Mouse (Mus musculus) midbrain, embryonic 12.5 days (tissue): Measurements from ENCODE around the gene Mrpl21. TPM values are rescaled to one million over a fixed set of nuclear protein-coding genes. Genes with fewer than 3 reads are reported as not detected.

Experiments
- ATAC-seq: fragments of 200-750 bp; cut with Nextera tagmentation; 2 replicates; pipeline ENCODE4 v1.8.0; 2017; ENCODE audit warnings: low read depth, moderate TSS enrichment, moderate library complexity; ENCODE audit not compliant: low FRiP score
- H3K27ac ChIP-seq: fragments of 300-500 bp; sonication (generic); replicated peaks from 2 replicates; pipeline ENCODE4 v1.5.1; 2016; ENCODE audit warnings: mild to moderate bottlenecking
- H3K27me3 ChIP-seq: fragments of 300-500 bp; sonication (generic); 2 replicates; pipeline ENCODE4 v1.6.1; 2016; ENCODE audit warnings: mild to moderate bottlenecking
- H3K36me3 ChIP-seq: fragments of 300-500 bp; sonication (generic); 2 replicates; pipeline ENCODE4 v1.6.1; 2016
- H3K4me1 ChIP-seq: fragments of 300-500 bp; sonication (generic); 2 replicates; pipeline ENCODE4 v1.6.1; 2016
- H3K4me2 ChIP-seq: fragments of 300-500 bp; sonication (generic); replicated peaks from 2 replicates; pipeline ENCODE4 v1.6.1; 2016; ENCODE audit warnings: mild to moderate bottlenecking, moderate library complexity
- H3K4me3 ChIP-seq: fragments of 300-500 bp; sonication (generic); 2 replicates; pipeline ENCODE4 v1.5.1; 2016; ENCODE audit warnings: mild to moderate bottlenecking
- H3K9ac ChIP-seq: fragments of 300-500 bp; sonication (generic); replicated peaks from 2 replicates; pipeline ENCODE4 v1.6.1; 2016; ENCODE audit warnings: mild to moderate bottlenecking, moderate library complexity
- H3K9me3 ChIP-seq: fragments of 300-500 bp; sonication (generic); 2 replicates; pipeline ENCODE4 v1.6.1; 2016; ENCODE audit warnings: mild to moderate bottlenecking
- WGBS: fragments of 180-500 bp; shearing (Covaris S2); methylation state at CpG from one replicate; pipeline ENCODE4 v1.1.7; 2016; 5-methylcytosine and 5-hydroxymethylcytosine counted together
- polyA plus RNA-seq: library from polyadenylated mRNA; unstranded; fragments of >200 nt; fragmentation: Nextera tagmentation; extraction: Ambion mirVana; gene quantifications from 2 replicates; pipeline ENCODE4 v1.2.1, GENCODE M21; 2016

The Mrpl21 gene
- polyA plus RNA-seq, 1 experiment from 2014 or later: 113 TPM

- H3K4me2 ChIP-seq: no peak overlapping the region
- H3K27ac ChIP-seq: no peak overlapping the region
- no peaks in the 10 kb centered on the region for H3K27me3 ChIP-seq
- H3K4me3 ChIP-seq: no peak overlapping the region
- no peaks in the 10 kb centered on the region for H3K9me3 ChIP-seq
- H3K36me3 ChIP-seq: peaks cover 100% of the 10 kb centered on the region
- H3K9ac ChIP-seq: no peak overlapping the region
- ATAC-seq: no peak
- 93% methylated on average over 6 of the region's 6 CpGs for WGBS
- H3K4me1 ChIP-seq: no peaks in the 10 kb centered on the region
Observed at GRCm38 (mm10) chr19:3269803-3270202, 12.9 kb upstream of the Mrpl21 start.

- H3K4me2 ChIP-seq: no peak overlapping the region
- H3K9me3 ChIP-seq: no peaks in the 10 kb centered on the region
- H3K4me1 ChIP-seq: no peaks in the 10 kb centered on the region
- no peaks in the 10 kb centered on the region for H3K27me3 ChIP-seq
- ATAC-seq: no peak
- 89% methylated on average over 6 of the region's 6 CpGs for WGBS
- H3K27ac ChIP-seq: no peak overlapping the region
- no peak overlapping the region for H3K9ac ChIP-seq
- no peak overlapping the region for H3K4me3 ChIP-seq
- H3K36me3 ChIP-seq: peaks cover 97% of the 10 kb centered on the region
Observed at GRCm38 (mm10) chr19:3271366-3271765, 11.3 kb upstream of the Mrpl21 start.

DNA sequence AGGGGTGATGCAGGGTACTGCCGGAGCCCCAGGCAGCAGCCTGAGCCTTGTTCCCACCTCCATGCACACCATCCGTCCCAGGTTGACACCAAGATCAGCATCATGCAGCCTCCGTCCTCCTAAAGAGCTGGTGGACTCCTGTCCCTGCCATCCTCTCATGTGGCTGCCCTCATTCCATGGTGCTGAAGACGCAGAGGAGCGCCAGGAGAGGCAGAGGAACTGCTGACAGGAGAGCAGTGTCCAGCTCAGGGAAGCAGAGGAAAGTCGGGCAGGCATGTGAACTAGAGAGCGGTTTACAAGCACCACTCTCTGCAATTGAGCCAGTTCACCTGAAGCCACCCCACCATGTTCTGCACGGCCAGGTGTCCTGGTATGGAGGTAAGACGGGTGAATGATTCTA, 9.4 kb upstream of the Mrpl21 start:
- Histone ChIP-seq H3K9me3 (no peaks in the 10 kb centered on the region), H3K27ac (no peak overlapping the region), H3K4me3 (no peak overlapping the region), H3K4me1 (no peaks in the 10 kb centered on the region), H3K9ac (no peak overlapping the region), H3K4me2 (no peak overlapping the region), H3K36me3 (peaks cover 97% of the 10 kb centered on the region), H3K27me3 (no peaks in the 10 kb centered on the region)
- no peak for ATAC-seq
- WGBS: 90% methylated on average over 9 of the region's 9 CpGs

- 86% methylated on average over 3 of the region's 3 CpGs for WGBS
- Histone ChIP-seq H3K27me3 (no peaks in the 10 kb centered on the region), H3K4me1 (no peaks in the 10 kb centered on the region), H3K9me3 (no peaks in the 10 kb centered on the region), H3K4me2 (no peak overlapping the region), H3K27ac (no peak overlapping the region), H3K9ac (no peak overlapping the region), H3K36me3 (peaks cover 89% of the 10 kb centered on the region), H3K4me3 (no peak overlapping the region)
- no peak for ATAC-seq
Observed at GRCm38 (mm10) chr19:3275744-3276365, 6.8 kb upstream of the Mrpl21 start.

DNA sequence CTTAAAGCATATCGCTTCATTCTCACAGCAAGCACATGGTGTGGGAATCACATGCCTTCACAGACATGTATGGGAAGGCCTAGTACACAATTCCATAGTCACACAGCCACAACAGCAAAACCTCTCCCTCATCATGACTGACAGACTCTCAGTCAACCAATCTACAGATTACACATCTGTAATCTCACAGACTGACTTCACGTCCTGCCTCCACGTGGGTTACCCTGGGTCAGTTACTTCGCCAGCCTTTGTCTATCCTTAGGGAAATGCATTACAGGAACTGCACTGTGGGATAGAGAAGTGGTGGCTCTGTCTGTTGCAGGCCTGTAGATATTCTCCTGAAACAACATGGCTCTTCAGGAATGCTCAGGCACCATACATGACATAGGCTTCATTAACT, 815 bp upstream of the Mrpl21 start:
- Histone ChIP-seq H3K4me3 (peak overlapping the region; percentile 83), H3K27ac (no peak overlapping the region), H3K9me3 (no peaks in the 10 kb centered on the region), H3K4me2 (peak overlapping the region; percentile 65), H3K36me3 (peaks cover 53% of the 10 kb centered on the region), H3K27me3 (no peaks in the 10 kb centered on the region), H3K9ac (peak overlapping the region; percentile 62), H3K4me1 (peaks cover 17% of the 10 kb centered on the region)
- 75% methylated on average over 4 of the region's 4 CpGs for WGBS
- 0 out of 2 replicates have a peak, but pooled peaks have one; percentile 19 for ATAC-seq

GRCm38 (mm10) chr19:3289006-3289405, 6.3 kb downstream of the Mrpl21 start:
- H3K4me3 ChIP-seq: no peak overlapping the region
- no peak overlapping the region for H3K27ac ChIP-seq
- no peaks in the 10 kb centered on the region for H3K27me3 ChIP-seq
- peaks cover 67% of the 10 kb centered on the region for H3K36me3 ChIP-seq
- no peak overlapping the region for H3K4me2 ChIP-seq
- no peaks in the 10 kb centered on the region for H3K4me1 ChIP-seq
- WGBS: 100% methylated on average over 1 of the region's 1 CpGs
- no peak overlapping the region for H3K9ac ChIP-seq
- ATAC-seq: no peak
- no peaks in the 10 kb centered on the region for H3K9me3 ChIP-seq

GRCm38 (mm10) chr19:3292028-3292427, 9.3 kb downstream of the Mrpl21 start:
- ATAC-seq: peak; percentile 76
- WGBS: 82% methylated on average over 2 of the region's 2 CpGs
- H3K27ac ChIP-seq: no peak overlapping the region
- no peak overlapping the region for H3K9ac ChIP-seq
- no peak overlapping the region for H3K4me3 ChIP-seq
- no peaks in the 10 kb centered on the region for H3K27me3 ChIP-seq
- no peak overlapping the region for H3K4me2 ChIP-seq
- no peaks in the 10 kb centered on the region for H3K4me1 ChIP-seq
- H3K36me3 ChIP-seq: peaks cover 49% of the 10 kb centered on the region
- no peaks in the 10 kb centered on the region for H3K9me3 ChIP-seq

GRCm38 (mm10) chr19:3292993-3293392, 10.3 kb downstream of the Mrpl21 start:
- H3K36me3 ChIP-seq: peaks cover 39% of the 10 kb centered on the region
- WGBS: 97% methylated on average over 1 of the region's 1 CpGs
- H3K4me3 ChIP-seq: no peak overlapping the region
- H3K9me3 ChIP-seq: no peaks in the 10 kb centered on the region
- no peak for ATAC-seq
- H3K27me3 ChIP-seq: no peaks in the 10 kb centered on the region
- H3K4me2 ChIP-seq: no peak overlapping the region
- H3K9ac ChIP-seq: no peak overlapping the region
- no peak overlapping the region for H3K27ac ChIP-seq
- H3K4me1 ChIP-seq: no peaks in the 10 kb centered on the region

DNA sequence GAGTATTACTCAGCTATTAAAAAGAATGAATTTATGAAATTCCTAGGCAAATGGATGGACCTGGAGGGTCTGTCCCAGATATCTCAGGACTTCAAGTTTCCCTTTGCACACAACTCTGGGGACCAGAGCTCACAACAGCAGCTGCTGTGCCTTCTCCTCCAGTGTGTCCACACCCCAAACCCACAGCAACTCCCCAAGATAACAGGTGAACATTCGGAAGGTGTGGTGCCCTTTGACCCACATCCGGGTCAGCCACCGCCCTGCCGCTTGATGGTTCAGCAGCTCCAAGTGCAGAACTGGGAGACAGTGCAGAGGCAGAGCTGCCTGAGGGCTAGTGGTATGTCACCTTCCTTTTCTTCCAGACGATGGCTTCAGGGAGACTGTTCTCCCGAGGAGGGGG, 12.5 kb downstream of the Mrpl21 start:
- Histone ChIP-seq H3K27me3 (no peaks in the 10 kb centered on the region), H3K27ac (no peak overlapping the region), H3K4me2 (no peak overlapping the region), H3K9ac (no peak overlapping the region), H3K4me3 (no peak overlapping the region), H3K36me3 (peaks cover 18% of the 10 kb centered on the region), H3K4me1 (no peaks in the 10 kb centered on the region), H3K9me3 (no peaks in the 10 kb centered on the region)
- no peak for ATAC-seq
- 93% methylated on average over 6 of the region's 6 CpGs for WGBS

DNA sequence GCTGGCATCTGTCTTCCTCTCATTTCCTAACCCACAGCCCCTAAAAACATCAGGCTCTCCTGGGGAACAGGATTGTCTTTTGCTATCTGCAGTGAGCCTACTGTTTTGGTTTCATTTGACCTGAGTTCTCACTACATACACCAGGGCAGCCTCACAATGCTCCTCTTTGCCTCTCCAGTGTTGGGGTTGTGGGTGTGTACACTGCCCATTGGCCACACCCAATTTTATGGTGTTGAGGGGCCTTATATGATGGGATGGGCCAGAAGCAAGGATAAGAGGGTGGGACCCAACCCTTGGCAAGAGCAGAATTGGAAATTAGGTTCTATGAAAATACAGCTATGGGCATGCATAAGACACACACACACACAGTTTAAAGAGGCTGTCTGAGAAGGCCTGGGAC, 14.3 kb downstream of the Mrpl21 start:
- ATAC-seq: no peak
- no peaks in the 10 kb centered on the region for H3K27me3 ChIP-seq
- peaks cover 3% of the 10 kb centered on the region; the same call in 1 of the 2 replicates for H3K36me3 ChIP-seq
- H3K4me1 ChIP-seq: no peaks in the 10 kb centered on the region
- no peaks in the 10 kb centered on the region for H3K9me3 ChIP-seq
- H3K27ac ChIP-seq: no peak overlapping the region
- no peak overlapping the region for H3K9ac ChIP-seq
- H3K4me2 ChIP-seq: no peak overlapping the region
- no peak overlapping the region for H3K4me3 ChIP-seq

DNA sequence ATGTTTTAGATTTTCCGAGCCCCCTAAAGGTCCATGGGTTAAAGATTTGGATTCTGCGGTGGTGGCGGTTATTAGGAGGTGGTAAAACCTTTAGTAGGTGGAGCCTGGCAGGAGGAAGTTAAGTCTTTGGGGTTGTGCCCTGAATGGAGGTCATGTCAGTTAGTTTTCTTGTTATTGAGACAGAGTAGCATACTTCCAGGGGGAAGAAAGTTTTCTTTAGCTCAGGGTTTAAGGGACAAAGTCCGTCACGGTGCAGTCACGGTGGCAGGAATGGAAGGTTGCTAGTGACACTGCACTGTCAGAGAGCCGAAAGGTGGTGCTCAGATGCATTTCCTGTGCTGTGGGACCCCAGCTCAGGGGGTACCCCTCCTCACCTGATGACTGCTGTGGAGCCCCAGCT, 15.1 kb downstream of the Mrpl21 start:
- H3K9me3 ChIP-seq: no peaks in the 10 kb centered on the region
- no peaks in the 10 kb centered on the region for H3K4me1 ChIP-seq
- no peak overlapping the region for H3K4me3 ChIP-seq
- no peak for ATAC-seq
- H3K4me2 ChIP-seq: no peak overlapping the region
- H3K36me3 ChIP-seq: peaks cover 3% of the 10 kb centered on the region; the same call in 1 of the 2 replicates
- no peak overlapping the region for H3K27ac ChIP-seq
- H3K27me3 ChIP-seq: no peaks in the 10 kb centered on the region
- no peak overlapping the region for H3K9ac ChIP-seq
- WGBS: 88% methylated on average over 7 of the region's 7 CpGs

DNA sequence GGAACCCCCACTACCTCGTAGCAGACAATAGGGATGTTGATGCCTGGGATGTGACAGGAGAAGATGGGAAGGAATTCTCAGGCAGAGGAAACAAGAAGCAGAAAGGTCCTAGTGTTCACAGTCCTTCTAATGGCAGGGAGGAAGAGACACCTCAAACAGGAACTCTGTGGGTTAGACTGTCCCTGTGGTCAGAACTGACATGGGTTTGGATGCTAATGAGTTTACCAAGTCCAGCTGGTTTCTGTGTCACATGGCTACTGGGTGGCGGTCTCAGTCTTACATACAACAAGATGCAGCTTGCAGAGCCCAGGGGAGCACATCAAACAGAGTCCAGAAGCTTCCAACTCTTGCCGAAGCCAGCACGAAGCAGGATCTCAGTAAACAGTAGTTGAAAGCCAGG, 21.3 kb downstream of the Mrpl21 start:
- H3K4me3 ChIP-seq: no peak overlapping the region
- no peak overlapping the region for H3K4me2 ChIP-seq
- peaks cover 12% of the 10 kb centered on the region; the same call in 1 of the 2 replicates for H3K27me3 ChIP-seq
- WGBS: 65% methylated on average over 4 of the region's 4 CpGs
- H3K4me1 ChIP-seq: no peaks in the 10 kb centered on the region
- H3K9ac ChIP-seq: no peak overlapping the region
- no peak overlapping the region for H3K27ac ChIP-seq
- no peaks in the 10 kb centered on the region for H3K36me3 ChIP-seq
- no peak for ATAC-seq
- H3K9me3 ChIP-seq: no peaks in the 10 kb centered on the region
